Mouse (Mus musculus) neural tube, embryonic 13.5 days (tissue): ENCODE measurements at regions not wholly inside any gene's neighbourhood (a gene's known extent, or its start where the extent isn't known, plus 50 kb on each side); places are given as distances from the start of the nearest gene placed in this dataset.
"Not testable (repeated sequence)": the region's sequence is repeated elsewhere in the genome, so short reads cannot be mapped to it uniquely, and the experiment has no call there.

ENCODE experiments used
- ATAC-seq: fragments of 200-750 bp; cut with Nextera tagmentation; 2 replicates; pipeline ENCODE4 v1.8.0; 2017; ENCODE audit warnings: low read depth, mild to moderate bottlenecking, moderate TSS enrichment, moderate library complexity
- H3K27ac ChIP-seq: fragments of 300-500 bp; sonication (generic); replicated peaks from 2 replicates; pipeline ENCODE4 v1.5.1; 2015; ENCODE audit warnings: moderate library complexity, mild to moderate bottlenecking, inconsistent platforms
- H3K27me3 ChIP-seq: fragments of 300-500 bp; sonication (generic); 2 replicates; pipeline ENCODE4 v1.6.1; 2015; ENCODE audit warnings: mild to moderate bottlenecking, inconsistent platforms
- H3K36me3 ChIP-seq: fragments of 300-500 bp; sonication (generic); 2 replicates; pipeline ENCODE4 v1.6.1; 2015; ENCODE audit warnings: mild to moderate bottlenecking, inconsistent platforms
- H3K4me1 ChIP-seq: fragments of 300-500 bp; sonication (generic); replicated peaks from 2 replicates; pipeline ENCODE4 v1.6.1; 2015; ENCODE audit warnings: inconsistent platforms
- H3K4me2 ChIP-seq: fragments of 300-500 bp; sonication (generic); 2 replicates; pipeline ENCODE4 v1.6.1; 2015; ENCODE audit warnings: inconsistent platforms, mild to moderate bottlenecking, moderate library complexity
- H3K4me3 ChIP-seq: fragments of 300-500 bp; sonication (generic); 2 replicates; pipeline ENCODE4 v1.5.1; 2015; ENCODE audit warnings: mild to moderate bottlenecking, inconsistent platforms
- H3K9ac ChIP-seq: fragments of 300-500 bp; sonication (generic); 2 replicates; pipeline ENCODE4 v1.6.1; 2015; ENCODE audit warnings: moderate library complexity, mild to moderate bottlenecking, inconsistent platforms
- H3K9me3 ChIP-seq: fragments of 300-500 bp; sonication (generic); 2 replicates; pipeline ENCODE4 v1.6.1; 2016; ENCODE audit warnings: inconsistent platforms
- WGBS: fragments of 180-500 bp; shearing (Covaris S2); methylation state at CpG from one replicate; pipeline ENCODE4 v1.1.7; 2015; 5-methylcytosine and 5-hydroxymethylcytosine counted together

DNA sequence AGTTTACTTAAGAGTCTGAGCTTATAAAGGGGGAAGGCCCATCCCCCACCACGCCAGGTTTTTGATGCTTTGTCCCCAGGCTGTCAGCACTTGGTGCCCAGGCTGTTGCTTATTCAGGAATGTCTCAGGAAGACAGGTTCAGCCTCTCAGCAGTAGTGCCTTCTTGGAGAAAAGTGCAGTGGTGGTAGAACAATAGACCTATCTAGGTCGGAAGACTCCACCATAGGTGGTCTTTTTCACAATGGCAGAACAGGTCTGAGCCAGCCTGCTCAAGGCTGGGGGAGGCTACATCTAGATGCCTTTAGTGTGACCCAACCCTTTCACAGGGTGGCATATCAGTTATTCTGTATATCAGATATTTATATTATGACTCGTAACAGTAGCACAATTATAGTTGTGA, 171.9 kb upstream of the Pum3 start:
- no peaks in the 10 kb centered on the region for H3K36me3 ChIP-seq
- H3K4me1 ChIP-seq, result peaks cover 19% of the 10 kb centered on the region
- no peaks in the 10 kb centered on the region for H3K27me3 ChIP-seq
- no peak for ATAC-seq
- WGBS, result 77% methylated on average over 3 of the region's 3 CpGs
- H3K9me3 ChIP-seq, result no peaks in the 10 kb centered on the region
- no peak overlapping the region for H3K27ac ChIP-seq
- no peak overlapping the region for H3K9ac ChIP-seq
- no peak overlapping the region for H3K4me2 ChIP-seq
- no peak overlapping the region for H3K4me3 ChIP-seq

DNA sequence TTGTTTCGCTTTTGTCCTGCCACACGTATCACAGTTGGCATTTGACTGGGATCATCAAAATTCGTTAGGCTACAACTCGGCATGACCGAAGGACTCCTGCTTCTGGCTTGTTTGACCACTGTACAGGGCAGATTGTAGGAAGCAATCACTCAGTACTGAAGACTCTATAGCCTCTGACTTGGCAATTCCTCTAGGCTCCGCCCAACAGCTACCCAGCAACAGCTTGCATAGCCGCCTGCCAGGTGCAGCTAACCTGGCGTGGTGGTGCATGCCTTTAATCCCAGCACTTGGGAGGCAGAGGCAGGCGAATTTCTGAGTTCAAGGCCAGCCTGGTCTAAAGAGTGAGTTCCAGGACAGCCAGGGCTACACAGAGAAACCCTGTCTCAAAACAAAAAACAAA, 170.8 kb upstream of the Pum3 start:
- not testable (repeated sequence) for H3K36me3 ChIP-seq, H3K4me3 ChIP-seq, ATAC-seq, H3K27me3 ChIP-seq, H3K9me3 ChIP-seq, H3K9ac ChIP-seq, H3K4me2 ChIP-seq
- WGBS, result 87% methylated on average over 9 of the region's 9 CpGs
- Histone ChIP-seq H3K4me1 (peaks cover 19% of the 10 kb centered on the region), H3K27ac (peak overlapping the region; percentile 34; the same call in 1 of the 2 replicates)

DNA sequence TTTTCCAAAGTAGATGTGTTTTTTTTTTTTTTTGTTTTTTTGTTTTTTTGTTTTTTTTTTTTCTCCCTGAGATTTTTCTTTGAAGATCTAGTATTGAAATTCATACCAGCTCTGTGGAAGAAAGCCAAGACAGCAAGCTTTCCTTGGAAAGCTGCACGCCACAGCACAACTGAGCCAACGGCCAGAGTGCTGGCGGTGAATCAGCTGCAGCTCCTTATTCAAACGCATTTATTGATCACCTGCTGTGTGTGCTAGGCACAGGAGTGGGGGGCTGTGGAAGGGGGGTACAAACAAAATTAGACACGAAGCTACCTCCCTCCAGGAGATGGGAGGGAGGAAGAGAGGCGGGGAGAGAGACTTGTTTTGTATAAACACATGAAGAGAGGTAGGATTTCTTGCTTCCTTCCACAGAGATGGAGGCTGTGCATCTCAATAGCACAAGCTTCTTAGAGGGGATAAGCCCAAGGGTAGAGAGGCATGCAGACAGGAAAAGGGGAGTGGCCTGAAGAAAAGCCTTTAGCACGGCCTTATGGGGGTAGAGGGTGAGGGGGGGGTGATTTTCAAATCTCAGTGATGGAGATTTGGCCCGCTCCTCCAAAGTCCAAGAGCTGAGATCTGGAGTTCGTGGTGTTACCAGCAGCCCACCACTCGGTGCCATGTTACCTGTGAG, 170.1 kb upstream of the Pum3 start:
- peak; percentile 49; the same call in 1 of the 2 replicates for ATAC-seq
- Histone ChIP-seq H3K4me2 (0 out of 2 replicates have a peak overlapping the region, but pooled peaks have one; percentile 11), H3K27ac (peak overlapping the region; percentile 34; the same call in 1 of the 2 replicates), H3K27me3 (no peaks in the 10 kb centered on the region), H3K4me1 (peaks cover 19% of the 10 kb centered on the region), H3K9me3 (no peaks in the 10 kb centered on the region), H3K9ac (no peak overlapping the region), H3K36me3 (no peaks in the 10 kb centered on the region), H3K4me3 (no peak overlapping the region)
- 37% methylated on average over 10 of the region's 10 CpGs for WGBS

DNA sequence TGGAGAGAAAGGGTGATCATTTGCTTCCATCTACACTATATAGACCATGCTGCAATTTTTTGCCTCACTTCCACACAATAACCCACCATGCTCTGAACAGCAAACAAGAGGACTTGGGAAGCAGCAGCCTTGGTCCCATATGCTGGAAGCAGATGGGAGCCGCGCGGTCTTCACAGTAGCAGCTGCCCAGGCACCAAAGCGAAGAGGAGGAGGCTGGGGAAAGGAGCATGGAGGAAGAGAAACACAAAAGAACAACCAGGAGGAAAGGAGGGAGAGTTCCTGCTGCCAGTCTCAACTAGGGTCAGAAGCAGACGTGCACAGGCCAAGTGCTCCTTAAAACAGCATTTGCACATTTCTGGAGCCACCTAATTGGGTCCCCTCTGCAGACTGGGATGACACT, 168.7 kb upstream of the Pum3 start:
- WGBS, result 84% methylated on average over 5 of the region's 5 CpGs
- Histone ChIP-seq H3K36me3 (no peaks in the 10 kb centered on the region), H3K9me3 (no peaks in the 10 kb centered on the region), H3K27me3 (no peaks in the 10 kb centered on the region), H3K4me2 (no peak overlapping the region), H3K27ac (no peak overlapping the region), H3K9ac (no peak overlapping the region), H3K4me1 (peaks cover 16% of the 10 kb centered on the region), H3K4me3 (no peak overlapping the region)
- no peak for ATAC-seq

DNA sequence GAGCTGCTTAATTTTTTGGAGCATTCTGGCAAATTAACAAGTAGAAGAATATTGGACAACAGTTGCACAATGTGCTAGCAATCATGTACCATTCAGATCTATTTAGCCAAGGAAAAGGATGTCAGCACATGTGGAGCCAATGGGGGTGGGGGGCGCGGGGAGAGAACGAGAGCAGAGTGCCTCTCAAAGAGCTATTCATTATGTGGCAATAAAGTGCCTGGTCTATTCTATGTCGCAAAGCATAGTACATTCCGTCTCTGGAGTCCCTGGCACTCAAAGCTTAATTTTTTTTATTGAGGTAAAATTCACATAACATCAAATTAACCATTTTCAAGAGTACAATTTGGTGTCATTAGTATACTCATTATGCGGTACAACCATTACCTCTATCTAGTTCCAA, 155.9 kb upstream of the Pum3 start:
- Histone ChIP-seq H3K36me3 (no peaks in the 10 kb centered on the region), H3K4me1 (peaks cover 9% of the 10 kb centered on the region), H3K27ac (no peak overlapping the region), H3K27me3 (no peaks in the 10 kb centered on the region), H3K4me2 (no peak overlapping the region), H3K4me3 (no peak overlapping the region), H3K9ac (no peak overlapping the region), H3K9me3 (no peaks in the 10 kb centered on the region)
- 0 out of 2 replicates have a peak, but pooled peaks have one; percentile 40 for ATAC-seq
- 36% methylated on average over 6 of the region's 6 CpGs for WGBS

DNA sequence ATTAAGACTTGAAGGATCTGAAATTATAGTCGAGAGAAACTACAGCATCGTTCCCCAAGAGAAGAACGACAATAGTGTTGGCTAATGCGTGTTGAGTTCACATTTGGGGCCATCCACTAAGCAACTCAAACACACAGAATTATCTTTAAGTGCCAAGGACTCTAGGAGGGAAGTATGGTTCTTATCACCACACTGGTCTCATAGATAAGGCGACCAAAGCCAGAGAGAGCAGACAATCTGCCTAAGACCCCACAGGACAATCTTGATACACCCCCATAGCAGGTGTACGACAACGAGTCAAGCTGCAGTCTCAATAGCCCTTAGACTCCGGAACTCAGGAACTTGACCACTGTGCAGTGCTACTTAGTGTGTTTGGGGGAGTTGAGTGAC, 152.5 kb upstream of the Pum3 start:
- 91% methylated on average over 8 of the region's 8 CpGs for WGBS
- H3K4me3 ChIP-seq, result no peak overlapping the region
- H3K36me3 ChIP-seq, result no peaks in the 10 kb centered on the region
- no peak overlapping the region for H3K9ac ChIP-seq
- no peak overlapping the region for H3K4me2 ChIP-seq
- ATAC-seq, result no peak
- no peaks in the 10 kb centered on the region for H3K9me3 ChIP-seq
- peaks cover 9% of the 10 kb centered on the region for H3K4me1 ChIP-seq
- H3K27ac ChIP-seq, result no peak overlapping the region
- no peaks in the 10 kb centered on the region for H3K27me3 ChIP-seq

DNA sequence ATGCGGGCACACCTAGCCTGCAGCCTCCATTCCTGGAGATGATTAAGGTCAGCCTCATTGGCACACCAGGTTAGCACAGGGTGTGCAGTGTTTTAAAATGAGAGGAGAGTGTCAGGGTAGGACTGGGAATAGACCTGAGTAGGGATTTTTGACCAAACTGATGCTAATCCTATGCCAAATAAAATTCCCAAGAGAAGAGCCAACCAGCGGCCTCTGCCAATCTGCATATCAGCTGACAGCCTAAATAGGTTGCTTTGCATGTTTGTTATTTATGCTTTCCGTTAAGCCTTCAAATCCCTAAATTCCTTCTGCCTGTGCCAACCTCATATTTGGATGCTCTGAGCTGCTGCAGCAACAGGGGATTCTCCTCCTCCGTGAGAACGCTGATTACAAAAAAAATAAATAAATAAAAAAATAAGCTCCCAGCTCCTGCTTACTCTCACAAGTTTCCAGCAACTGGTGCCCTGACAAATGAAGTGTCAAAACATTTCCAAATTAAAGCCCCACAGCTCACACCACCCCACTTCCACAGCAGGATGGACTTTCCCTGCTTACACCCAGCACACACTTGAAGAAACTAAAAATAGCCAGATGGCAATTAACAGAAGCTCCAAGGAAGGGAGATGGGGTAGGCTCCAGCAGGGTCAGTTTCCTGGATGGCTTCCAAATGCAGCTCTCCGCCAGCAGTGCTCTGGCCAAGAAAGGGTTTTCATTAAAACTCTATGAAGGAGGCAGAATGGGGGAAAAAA, 151.9 kb upstream of the Pum3 start:
- no peak for ATAC-seq
- Histone ChIP-seq H3K27me3 (no peaks in the 10 kb centered on the region), H3K36me3 (no peaks in the 10 kb centered on the region), H3K4me3 (no peak overlapping the region), H3K4me2 (no peak overlapping the region), H3K9me3 (no peaks in the 10 kb centered on the region), H3K9ac (no peak overlapping the region), H3K4me1 (peaks cover 9% of the 10 kb centered on the region), H3K27ac (no peak overlapping the region)
- 62% methylated on average over 6 of the region's 6 CpGs for WGBS

DNA sequence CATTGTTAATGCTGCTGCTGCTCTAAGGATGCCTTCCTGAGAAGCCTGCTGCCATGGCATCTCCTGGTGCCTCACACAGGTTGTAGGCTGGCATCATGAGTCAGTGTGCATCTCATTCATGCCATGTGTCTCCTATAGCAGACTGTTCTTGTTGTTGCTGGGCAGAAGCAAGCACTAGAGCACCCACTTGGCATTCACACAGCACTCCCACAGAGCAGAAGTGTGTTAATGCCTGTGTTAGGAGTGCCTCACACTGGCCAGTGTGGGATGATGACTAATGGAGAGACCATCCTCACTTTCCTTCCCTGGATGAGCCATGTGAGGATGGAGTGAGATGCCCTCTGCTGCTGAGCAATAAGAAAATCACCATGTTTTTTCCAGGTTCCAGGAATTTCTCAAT, 146.9 kb upstream of the Pum3 start:
- no peak overlapping the region for H3K27ac ChIP-seq
- H3K4me1 ChIP-seq, result peaks cover 6% of the 10 kb centered on the region
- no peaks in the 10 kb centered on the region for H3K27me3 ChIP-seq
- no peak for ATAC-seq
- no peaks in the 10 kb centered on the region for H3K36me3 ChIP-seq
- no peaks in the 10 kb centered on the region for H3K9me3 ChIP-seq
- no peak overlapping the region for H3K9ac ChIP-seq
- no peak overlapping the region for H3K4me3 ChIP-seq
- H3K4me2 ChIP-seq, result no peak overlapping the region

DNA sequence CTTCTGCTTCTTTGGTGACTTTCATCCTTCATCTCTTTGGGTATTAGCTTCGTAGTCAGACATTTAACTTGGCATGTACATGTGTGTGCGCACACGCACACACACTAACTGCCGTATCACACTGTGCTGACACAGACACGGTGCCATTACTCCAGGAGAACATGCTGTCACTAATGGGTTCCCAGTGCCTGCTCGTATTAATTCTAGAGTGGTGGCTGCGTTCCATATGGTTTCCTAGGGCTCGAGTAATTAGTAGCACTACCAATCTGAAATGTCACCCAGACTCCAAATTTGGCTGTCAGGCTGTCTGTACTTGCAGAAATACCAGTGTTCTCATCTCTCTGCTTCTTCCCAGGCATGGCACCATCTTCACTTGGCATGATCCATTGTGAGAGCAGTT, 137.3 kb upstream of the Pum3 start:
- H3K9me3 ChIP-seq, result no peaks in the 10 kb centered on the region

DNA sequence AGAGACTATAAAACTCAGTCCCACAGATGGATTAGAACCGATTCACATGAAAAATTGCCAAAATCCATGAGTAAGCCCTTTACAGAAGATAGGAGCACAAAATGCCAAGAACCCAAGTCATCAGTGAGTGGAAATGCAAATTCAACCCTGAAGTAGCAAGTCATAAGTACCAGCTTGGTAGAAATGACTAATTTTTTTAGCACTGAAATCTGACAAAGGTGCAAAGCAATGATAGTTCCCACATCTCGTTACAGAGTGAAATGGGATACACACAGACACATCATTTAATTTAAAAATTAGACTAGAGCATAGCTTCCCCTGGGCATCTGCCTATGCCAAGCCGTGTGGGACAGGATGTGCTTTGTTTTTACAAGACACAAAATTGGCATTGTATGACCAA, 136.4 kb upstream of the Pum3 start:
- ATAC-seq, result no peak
- 84% methylated on average over 3 of the region's 3 CpGs for WGBS
- Histone ChIP-seq H3K4me1 (no peaks in the 10 kb centered on the region), H3K27ac (no peak overlapping the region), H3K27me3 (no peaks in the 10 kb centered on the region), H3K4me3 (no peak overlapping the region), H3K4me2 (no peak overlapping the region), H3K9ac (no peak overlapping the region), H3K9me3 (no peaks in the 10 kb centered on the region), H3K36me3 (no peaks in the 10 kb centered on the region)

More for the DNA sequence above, 137.3 kb upstream of the Pum3 start:
- Histone ChIP-seq H3K36me3 (no peaks in the 10 kb centered on the region), H3K27ac (no peak overlapping the region), H3K4me3 (no peak overlapping the region), H3K9ac (no peak overlapping the region), H3K4me1 (no peaks in the 10 kb centered on the region), H3K4me2 (no peak overlapping the region), H3K27me3 (no peaks in the 10 kb centered on the region)
- no peak for ATAC-seq
- 81% methylated on average over 8 of the region's 8 CpGs for WGBS

DNA sequence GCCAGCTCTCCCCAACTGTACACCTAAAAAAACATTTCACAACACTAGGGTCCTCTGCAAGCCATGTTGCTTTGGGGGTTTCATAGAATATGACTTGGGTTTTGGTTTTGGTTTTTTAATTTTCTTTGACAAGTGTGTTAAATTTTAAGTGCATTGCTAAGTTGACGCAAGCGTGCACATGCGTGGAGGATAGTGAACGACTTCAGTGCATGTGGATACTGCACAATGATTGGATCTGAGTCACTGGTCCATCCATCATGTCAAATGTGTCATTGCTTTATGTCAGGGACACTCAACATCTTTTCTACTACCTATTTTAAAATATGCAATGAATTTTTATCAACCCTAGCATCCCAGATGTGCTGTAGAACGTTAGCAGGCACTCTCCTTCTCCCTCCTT, 134.5 kb upstream of the Pum3 start:
- H3K27me3 ChIP-seq, result no peaks in the 10 kb centered on the region
- no peak for ATAC-seq
- H3K9me3 ChIP-seq, result no peaks in the 10 kb centered on the region
- H3K4me2 ChIP-seq, result no peak overlapping the region
- H3K4me3 ChIP-seq, result no peak overlapping the region
- no peaks in the 10 kb centered on the region for H3K36me3 ChIP-seq
- no peaks in the 10 kb centered on the region for H3K4me1 ChIP-seq
- H3K27ac ChIP-seq, result no peak overlapping the region
- WGBS, result 71% methylated on average over 5 of the region's 5 CpGs
- no peak overlapping the region for H3K9ac ChIP-seq

DNA sequence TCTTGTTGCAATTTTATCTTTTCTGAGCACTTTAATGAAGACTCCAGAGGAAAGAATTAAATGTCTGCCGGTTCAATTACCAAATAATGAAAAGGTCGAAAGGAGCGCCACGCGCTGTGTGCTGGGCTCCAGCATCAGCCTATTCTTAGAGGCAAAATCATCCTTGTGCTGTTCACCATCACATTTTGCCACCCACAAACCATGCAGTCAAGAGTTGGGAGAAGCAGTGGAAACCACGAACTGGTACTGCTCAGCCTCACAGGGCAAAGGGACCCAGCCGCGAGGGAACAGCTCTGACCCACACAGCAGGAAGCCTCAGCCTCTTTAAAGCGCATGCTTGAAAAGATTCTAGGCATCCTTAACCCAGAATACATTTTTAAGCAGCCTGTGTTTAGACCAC, 134.0 kb upstream of the Pum3 start:
- H3K4me1 ChIP-seq, result no peaks in the 10 kb centered on the region
- no peak overlapping the region for H3K4me2 ChIP-seq
- 66% methylated on average over 9 of the region's 9 CpGs for WGBS
- H3K27ac ChIP-seq, result no peak overlapping the region
- no peaks in the 10 kb centered on the region for H3K9me3 ChIP-seq
- ATAC-seq, result no peak
- no peaks in the 10 kb centered on the region for H3K36me3 ChIP-seq
- H3K4me3 ChIP-seq, result no peak overlapping the region
- H3K9ac ChIP-seq, result no peak overlapping the region
- no peaks in the 10 kb centered on the region for H3K27me3 ChIP-seq

DNA sequence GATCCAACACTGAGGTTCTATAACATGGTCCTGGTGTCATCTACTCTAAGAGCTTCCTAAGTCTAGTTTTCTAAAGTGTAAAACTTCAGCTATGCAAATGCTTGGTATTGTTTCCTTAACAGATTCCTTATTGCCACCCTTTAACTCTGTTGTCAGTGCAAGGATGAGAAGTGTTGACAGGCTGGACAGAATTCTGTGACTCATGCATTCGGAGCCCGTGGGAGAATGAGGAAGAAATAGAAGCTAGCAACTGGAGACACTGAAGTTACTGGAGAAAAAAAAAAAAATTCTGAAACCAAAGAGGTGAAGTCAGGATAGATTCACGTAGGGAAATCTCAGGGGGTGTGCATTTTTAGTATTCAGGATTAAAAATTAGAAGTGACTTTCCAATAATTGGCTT, 128.6 kb upstream of the Pum3 start:
- WGBS, result 89% methylated on average over 3 of the region's 3 CpGs
- H3K4me1 ChIP-seq, result no peaks in the 10 kb centered on the region
- H3K27ac ChIP-seq, result no peak overlapping the region
- H3K9ac ChIP-seq, result no peak overlapping the region
- H3K27me3 ChIP-seq, result no peaks in the 10 kb centered on the region
- ATAC-seq, result no peak
- H3K36me3 ChIP-seq, result no peaks in the 10 kb centered on the region
- H3K4me2 ChIP-seq, result no peak overlapping the region
- no peak overlapping the region for H3K4me3 ChIP-seq
- H3K9me3 ChIP-seq, result no peaks in the 10 kb centered on the region
